Mouse (Mus musculus) mouse trophoblast stem cell (cell line): ENCODE data around the gene H2-DMb1.

Source experiments
- in situ Hi-C, 2 experiments: fragments of 300-500 bp; cut with MseI, MboI; formaldehyde crosslinking; loops; 2 replicates in 1 of 2; 3 replicates in 1 of 2; pipeline ENCODE4 v1.15.1; 2025

H2-DMb1 gene

DNA sequence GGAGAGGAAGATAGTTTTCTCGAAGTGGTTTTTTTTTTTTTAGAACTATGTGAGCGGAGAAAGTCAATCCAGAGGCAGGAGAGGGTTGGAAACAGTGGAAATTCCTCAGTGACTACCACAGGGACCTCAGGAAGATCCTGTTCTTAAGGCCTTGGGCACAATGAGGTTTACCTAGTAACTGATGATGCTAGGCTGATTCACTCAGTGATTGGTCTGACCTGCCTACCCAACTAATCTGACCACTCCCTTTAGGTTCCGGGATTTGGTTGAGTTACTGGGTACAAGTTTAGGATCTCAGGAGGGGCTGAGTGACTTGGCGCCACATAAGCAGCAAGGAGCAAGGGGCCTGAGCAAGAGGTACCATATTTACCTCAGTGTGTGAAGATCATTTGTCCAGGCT, at the start of gene H2-DMb1:
Gene H2-DMb1, plus strand, starts transcription at position 150 of the 400 bp plus-strand sequence.
- in situ Hi-C loops, result no loop called here

DNA sequence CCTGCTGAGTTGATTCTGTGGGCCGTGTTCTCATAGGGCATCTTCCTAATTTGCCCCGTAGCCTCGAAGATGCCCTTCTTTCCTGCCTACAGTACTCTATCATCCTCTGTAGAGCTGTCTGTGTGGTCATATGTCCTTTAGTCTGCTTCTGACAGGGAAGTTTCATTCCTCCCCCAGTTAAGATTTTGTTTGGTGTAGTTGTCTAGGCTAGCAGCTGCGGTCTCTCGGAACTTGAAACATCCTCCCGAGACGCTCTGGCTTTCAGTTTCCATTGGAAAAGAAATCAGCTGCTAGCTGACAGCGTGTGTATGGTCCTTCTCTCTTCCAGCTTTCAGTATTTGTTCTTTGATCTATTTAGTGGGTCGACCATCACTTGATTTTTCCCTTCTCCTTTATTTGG, 48.1 kb upstream of the H2-DMb1 start:
- in situ Hi-C loops, result no loop called here

DNA sequence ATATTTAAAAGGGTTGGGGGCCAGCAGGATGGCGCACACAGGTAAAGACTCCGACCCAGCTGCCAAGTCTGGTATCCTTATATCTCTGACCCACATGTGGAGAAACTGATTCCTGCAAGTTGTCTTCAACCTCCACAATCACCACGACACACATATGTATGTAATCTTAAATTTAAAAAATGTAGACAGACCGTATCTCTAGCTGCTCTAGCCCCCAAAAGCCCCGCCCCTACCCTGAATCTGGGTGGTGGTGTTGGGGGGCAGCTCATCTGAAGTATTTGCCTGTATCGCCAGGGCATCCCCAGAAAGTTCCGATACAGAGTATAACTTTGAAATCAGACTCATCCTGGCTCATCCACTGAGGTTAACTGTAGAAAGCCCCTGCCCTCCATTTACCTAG, 46.3 kb upstream of the H2-DMb1 start:
- in situ Hi-C loops, result no loop called here

DNA sequence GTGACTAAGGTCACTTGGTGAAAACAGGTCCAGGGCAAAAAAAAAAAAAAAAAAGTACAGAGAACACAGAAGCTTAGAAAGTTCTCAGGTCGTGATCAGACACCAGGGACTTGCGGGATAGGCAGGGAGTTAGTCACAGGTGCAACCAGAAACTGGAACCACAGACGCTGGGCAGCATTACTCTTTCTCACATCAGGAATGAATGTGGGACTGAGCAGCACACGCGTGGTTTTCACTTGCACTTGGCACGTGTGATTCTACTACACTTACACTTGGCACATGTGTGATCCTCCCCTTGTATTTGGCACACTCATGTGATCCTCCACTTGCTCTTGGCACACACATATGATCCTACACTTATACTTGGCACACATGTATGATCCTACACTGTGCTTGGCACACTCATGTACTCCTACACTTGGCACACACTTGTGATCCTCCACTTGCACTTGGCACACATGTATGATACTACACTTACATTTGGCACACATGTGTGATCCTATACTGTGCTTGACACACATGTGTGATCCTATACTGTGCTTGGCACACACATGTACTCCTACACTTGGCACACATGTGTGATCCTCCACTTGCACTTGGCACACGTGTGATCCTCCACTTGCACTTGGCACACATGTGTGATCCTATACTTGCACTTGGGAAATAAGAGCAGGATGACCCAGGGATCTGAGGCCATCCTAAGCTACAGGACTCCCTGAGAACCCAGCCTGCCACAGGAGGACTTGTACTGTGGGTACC, 45.6 kb upstream of the H2-DMb1 start:
- in situ Hi-C loops, result no loop called here

DNA sequence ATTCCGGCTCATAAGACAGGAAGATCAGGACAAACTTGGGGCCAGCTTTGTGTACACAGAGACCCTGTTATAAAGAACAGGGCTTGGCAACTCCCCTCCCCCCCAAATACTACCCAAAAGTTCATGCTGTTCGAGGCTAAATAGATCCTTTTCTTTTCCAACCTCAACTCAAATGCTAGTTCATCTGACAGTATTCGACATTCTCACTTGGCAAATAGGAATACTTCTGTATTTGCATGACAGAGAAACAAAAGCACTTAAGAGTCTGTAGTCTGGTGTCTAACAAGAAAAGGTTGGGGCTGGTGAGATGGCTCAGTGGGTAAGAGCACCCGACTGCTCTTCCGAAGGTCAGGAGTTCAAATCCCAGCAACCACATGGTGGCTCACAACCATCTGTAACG, 44.4 kb upstream of the H2-DMb1 start:
- in situ Hi-C loops, result no loop called here

DNA sequence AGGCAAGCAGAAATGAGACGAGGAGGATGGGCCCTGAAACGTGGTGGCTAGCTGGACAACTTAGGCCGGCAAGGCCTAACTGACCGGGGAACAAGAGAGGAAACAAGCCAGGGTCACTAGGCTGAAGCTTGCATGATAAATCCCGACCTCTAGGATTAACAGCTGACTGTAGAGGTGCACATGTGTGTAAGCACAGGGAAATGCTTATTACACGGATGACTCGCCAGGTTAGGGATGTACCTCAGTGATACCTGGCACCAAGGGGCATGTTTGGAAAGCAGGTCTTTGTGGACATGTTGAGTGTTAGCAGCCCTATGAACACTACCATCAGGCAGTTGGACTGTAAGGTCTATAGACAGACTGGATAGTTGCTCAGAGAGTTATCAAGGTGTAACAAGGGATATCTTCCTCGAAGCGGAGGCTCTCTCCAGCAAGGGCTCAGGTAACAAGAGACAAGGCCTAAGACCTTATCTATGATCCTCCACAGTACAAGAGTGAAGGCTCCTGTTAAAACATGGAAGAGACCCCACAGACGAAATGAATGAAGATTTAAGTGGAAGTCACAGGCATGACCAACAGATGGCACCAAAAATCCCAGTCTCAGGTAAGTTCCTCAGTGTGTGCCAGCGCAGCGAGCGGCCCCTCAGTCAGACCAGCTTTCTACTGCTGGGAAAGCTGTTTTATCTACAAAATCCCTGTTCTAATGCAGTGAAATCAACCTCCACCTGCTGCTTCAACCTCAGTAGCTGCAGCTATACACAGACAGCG, 43.6 kb upstream of the H2-DMb1 start:
- in situ Hi-C loops, result no loop called here

DNA sequence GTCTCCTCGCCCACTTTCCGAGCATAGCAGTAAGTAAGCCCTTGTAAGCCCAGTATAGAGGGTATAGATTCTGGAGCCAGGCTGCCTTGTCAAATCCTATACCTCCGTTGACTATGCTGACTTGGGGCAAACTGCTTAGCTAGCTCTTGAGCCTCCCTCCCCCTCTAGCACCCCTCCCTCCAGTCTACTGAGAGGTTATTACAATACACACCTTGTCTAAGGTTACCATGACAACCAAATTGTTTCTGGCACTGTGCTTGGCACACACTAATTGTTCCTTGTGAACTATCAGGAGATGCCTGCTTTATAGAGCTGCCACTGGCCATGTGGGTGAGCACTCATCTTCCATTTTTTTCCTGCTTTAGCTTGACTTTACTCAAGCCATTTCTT, 43.1 kb upstream of the H2-DMb1 start:
- in situ Hi-C loops, result no loop called here

DNA sequence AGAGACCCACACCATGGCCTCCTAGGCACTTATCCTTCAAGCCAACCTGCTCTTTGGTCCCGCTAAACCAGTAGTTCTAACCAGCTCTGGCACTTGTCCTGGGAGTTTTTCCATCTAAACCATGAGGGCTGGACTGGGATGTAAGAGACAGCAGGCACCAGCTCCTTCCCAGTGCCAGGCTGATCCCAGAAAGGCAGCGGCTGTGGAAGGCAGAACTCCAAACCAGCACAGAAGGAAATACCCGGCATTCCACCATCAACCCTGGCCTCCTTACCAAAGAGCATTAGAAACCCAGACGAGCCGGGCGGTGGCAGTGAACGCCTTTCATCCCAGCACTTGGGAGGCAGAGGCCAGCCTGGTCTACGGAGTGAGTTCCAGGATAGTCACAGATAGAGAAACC, 42.6 kb upstream of the H2-DMb1 start:
- in situ Hi-C loops, result no loop called here

DNA sequence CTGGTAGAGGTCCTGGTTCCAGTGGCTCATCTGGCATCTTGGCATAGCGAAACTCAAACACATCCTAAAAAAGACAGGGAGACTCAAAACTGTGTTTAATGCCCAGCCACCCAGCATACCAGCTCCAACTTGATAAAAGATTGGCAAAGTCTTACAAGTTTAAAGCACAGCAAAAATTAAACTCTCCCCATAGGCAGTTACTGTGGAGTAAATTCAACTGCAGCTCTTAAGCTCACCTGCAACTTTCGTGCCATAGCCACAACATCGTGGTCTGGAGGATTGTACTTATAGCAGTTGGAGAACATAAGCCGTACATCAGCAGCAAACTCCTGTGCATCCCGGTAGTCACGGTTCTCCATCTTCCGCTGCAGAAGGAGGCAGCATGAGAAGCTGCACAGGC, 38.8 kb upstream of the H2-DMb1 start:
- in situ Hi-C loops, result no loop called here

DNA sequence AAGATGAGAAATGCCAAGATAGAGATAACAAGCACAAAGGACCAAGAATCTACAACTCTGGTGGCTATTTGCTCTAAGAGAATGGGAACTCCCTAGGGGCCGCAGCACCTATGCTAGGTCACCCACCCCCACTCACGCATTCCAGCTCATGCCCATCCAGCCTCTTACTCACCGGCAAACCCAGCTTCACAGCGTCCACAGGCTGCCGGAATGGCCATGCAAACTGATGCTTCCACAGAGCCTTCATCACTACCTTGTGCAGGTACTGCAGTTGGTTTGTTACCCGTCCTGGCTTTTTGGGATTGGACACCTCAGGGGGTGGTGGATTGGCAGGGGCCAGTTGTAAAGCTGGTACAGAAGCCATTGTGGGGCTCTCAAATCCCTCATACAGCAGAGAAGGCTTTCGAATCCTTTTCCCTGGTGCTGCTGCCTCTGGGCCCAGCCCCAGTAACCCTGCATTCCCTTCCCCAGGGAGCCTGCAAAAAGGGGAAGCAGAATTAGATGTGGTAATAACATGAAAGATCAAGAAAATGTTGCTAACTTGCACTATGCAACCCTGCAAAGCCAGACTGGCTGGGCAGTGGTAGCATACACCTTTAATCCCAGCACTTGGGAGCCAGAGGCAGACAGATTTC, 36.0 kb upstream of the H2-DMb1 start:
- in situ Hi-C loops, result no loop called here

DNA sequence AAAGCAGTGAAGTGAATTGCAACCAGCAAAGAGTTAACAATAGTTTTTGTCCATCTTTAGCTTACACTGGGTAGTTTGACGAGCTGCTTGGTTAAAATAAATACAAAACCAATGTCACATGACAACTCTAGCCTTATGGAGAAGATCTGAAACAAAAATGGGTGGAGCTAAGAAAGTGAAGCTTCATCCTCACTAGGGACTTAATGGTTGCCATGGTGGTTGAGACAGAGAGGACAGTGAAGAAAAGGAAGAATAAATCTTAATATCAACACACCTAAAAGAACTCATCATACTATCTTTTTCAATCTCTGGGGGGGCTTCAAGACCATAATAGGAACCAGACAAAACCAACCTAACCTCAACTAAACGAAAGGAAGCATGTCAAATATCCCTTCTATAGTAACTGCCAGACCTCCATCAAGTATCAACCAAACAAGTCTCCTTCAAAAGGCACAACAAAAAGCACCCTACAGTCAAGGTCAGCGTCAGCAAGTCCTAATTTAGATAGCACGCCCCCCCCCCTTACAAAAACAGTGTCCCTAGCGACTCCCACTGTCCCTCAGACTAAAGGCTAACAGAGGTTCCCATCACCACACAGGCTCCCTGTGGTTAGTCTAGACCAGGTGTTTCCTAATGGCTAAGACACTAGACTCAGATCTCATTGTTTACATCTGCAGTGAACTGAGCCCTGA, 35.3 kb upstream of the H2-DMb1 start:
- in situ Hi-C loops, result no loop called here

DNA sequence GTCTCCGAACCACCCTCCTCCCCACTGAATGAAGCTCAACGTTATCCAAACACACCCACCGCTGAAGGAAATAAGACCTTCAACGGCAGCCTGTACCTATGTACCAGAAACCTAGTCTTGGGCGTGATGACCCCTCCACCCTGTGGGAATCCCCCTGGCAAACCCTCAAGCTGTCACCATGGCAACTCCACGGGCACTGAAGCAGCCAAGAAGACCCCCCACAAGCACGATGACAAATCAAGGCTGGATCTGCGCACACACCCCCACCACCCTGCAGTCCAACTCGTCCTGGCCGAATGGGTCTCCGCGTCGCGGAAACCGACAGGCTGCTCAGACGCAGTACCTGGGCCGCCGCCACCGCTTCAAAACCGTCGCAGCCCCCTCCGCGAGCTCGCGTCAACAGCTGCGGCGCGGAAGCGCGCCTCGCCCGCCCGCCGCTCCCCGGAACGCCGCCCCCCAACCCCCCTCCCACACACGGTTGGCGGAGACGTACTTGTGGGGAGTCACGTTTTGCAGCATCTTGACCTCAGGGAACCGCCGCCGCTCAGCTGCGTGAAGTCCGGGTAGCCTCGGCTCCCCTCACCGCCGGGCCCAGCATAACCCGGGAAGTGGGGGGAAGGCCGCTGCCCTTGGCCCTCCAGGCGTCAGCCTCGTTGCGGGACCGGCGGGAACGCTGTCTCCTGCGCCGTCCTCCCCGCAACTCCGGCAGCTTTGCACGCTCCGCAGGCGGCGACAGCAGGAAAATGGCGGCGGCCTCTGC, 34.6 kb upstream of the H2-DMb1 start:
- in situ Hi-C loops, result no loop called here

DNA sequence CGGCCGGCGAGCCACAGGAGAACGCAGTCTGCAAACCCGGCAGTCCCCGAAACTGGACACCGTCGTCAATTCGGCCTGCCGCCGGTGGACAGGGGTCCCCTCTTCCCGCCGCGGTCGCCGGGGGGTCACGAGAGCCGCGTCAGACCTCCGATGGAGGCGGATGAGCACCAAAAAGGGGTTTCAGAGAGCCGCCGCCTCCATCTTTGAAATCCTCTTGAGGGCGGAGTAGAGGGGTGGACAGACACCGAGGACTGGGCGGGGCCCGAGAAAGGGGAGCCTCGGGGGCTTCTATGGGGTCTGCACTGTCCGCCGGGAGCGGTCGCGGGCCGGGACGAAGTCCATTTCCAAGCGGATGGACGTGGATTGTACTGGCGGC, 34.0 kb upstream of the H2-DMb1 start:
- in situ Hi-C loops, result no loop called here

DNA sequence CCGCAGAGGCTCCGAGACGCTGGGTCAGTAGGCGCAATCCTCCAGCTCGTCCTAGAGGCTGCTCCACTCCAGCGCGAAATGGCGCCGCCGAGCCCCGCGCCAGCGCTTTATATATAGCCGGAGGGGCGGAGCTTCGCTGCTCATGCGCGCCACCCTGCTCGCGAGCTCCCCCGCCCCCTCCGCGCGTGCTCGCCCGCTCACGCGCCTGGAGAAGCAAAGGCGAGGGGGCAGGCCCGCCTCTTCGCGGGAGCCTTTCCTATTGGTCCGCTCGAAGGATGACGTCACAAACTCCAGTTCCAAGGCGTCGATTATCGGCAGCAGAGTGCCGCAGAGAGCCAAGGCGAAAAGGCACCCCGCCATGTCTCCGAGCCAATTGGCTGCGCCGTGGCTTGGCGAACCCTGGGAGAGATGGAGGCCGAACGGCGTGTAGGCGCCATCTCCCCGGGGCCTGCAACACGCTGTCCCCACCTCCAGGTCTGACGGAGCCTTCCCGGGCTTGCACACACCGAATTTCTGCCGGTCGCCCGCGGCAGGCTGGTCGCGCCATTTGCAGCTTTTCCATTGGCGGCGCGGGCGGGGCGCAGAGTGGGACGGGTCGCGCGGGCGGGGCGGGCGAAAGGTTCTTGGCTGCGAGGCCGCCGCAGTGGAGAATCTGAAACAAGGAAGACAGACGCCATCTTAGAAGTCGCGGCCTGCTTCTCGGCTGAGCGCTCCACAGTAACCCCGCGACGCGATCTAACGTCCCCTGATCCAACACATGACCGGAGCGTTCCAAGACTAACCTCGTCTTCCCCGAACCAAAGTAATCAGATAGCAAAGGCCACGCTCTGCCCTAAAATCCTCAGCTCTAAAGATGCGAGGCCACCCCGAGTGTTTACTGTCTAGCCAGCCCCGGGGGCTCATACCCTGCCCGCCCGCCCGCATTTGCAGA, 33.4 kb upstream of the H2-DMb1 start, which contains the start of gene H2-DMa:
Gene H2-DMa, plus strand, starts transcription at position 293 of the 931 bp plus-strand sequence.
- in situ Hi-C loops, result no loop called here

DNA sequence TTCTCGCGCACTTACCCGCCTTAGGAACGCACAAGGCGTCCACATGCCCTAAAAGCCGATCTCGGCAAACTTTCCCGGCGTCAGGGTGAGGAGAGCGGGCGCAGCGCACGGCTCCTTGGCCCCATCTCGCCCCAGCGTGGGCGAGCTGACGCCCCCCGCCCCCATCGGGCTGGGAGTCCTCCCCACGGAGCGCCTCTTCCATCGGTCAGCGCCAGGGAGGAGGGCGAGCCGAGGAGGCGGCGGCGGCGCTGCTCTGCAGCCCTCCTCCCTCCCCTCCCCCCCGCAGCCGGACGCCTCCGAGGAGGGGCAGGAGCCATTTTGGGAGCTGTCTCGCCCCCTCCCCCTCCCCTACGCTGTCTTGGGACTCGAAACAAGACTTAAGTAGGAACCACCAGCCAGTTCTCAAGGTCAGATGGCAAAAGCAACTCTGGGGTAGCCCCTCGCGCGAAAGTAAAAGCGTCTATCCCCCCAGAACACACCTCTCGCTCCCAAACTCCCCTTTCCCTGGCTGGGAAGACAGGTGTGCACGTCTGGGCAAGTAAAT, 32.6 kb upstream of the H2-DMb1 start:
- in situ Hi-C loops, result no loop called here

DNA sequence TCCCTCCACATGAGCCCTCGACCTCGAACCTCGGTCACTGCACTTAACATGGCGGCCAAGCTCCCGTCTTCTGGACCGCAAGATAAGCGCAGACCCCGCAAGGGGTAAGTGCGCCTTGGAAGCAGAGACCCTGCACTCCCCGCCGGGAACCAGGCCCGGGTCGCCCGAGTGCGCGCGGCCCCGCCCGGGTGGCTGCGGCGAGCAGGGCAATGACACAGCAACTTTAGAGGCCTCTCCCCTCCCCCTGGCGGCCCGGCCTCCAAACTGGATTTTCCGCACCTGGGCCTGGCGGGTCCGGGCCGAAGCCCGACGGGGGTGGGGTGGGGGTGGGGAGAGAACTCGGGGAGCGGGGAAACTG, 32.1 kb upstream of the H2-DMb1 start:
- in situ Hi-C loops, result no loop called here

DNA sequence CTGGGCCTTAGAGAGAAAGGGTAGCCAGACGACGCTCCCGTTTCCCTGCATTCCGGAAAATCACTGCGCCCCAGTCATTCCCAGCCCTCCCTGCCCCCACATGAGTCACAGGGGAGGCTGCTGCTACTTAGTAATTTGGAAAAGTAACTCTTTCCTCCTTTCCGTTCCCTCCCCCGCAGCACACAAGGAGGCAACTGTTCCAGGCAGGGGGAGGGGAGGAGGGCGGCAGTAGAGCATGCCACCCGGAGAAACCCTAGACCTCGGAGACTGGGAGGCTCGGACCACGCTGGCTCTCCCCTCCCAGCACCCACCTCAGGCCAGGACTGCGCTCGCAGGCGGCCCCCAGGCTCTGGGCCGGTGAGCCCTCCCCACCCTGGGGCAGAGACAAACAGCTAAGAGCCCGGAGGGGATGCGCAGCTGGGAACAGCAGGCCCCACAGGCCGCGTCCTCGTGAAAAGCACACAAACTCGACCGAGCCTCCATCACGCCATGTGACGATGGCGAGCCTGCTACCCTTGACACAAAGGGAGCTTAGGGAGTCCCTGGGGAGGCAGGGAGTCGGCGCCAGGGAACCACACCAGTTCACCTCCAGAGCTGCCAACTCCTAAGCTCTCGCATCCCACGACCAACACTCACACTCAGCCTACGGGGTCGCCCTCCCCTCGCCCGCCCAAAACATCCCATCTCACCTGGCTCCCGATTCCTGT, 31.5 kb upstream of the H2-DMb1 start:
- in situ Hi-C loops, result no loop called here

DNA sequence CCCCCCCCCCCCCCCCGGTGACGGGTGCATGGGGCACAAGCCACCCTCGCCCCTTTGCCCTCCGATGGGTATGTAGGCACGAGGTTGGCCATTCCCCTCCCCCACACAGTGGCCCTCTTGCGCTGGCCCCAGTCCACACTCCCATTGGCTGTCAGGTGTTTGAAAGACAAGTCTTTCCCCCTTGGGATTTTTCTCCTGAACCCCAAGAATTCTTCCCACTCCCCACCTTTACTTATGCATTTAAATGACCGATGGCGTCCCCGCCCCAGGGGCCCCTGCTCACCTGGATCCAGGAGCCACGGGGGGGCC, 31.0 kb upstream of the H2-DMb1 start:
- in situ Hi-C loops, result no loop called here

DNA sequence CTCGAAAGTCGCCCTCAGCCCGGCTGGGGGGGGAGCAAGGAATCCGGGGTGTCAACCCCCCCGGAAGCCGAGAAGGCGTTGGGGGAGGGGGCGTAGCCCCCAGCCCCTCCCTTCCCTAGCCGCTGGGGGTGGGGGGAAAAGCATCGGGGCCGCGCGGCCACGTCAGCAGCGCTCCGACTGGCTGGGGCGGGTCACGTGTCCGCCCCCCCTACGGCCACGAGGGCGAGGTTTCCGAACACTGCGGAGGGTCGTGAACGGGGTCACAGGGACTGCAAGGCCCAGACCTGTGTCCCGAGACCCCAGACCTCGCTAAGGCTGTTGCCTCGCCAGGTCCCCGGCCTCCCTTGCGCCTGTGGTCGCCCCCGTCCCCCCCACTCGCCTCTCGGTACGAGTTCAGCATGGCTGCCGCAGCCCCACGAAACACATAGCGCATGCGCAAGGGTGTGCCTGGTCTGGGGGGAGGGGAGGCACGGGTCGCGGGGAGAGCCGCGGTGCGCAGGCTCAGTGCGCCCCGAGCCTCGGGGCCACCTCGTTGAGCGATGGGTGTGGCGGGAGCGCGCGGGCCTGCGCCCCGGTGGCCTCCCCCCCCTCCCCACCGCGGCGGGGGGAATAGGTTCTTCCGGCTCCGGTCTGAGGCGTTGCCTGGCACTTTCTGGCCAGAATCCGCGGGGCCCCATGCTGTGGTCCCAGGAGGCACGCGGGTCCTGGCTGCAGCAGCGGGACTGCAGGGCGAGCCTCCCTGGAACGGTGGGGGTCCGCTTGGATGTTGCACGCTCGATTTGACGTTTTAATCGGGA, 30.5 kb upstream of the H2-DMb1 start, which contains the start of gene Brd2:
Gene Brd2, minus strand, starts transcription at position 447 of the 797 bp plus-strand sequence.
- in situ Hi-C loops, result no loop called here
